Mouse (Mus musculus): ENCODE measurements around the gene Ptger1.

- no peak for TF ChIP-seq CTCF (IDR thresholded peaks at IDR 0.05; ENCODE audit: low read depth, low read length)
- TF ChIP-seq POLR2A (IDR thresholded peaks at IDR 0.05; ENCODE audit: borderline replicate concordance, low read depth, low read length): no peak
Observed at GRCm38 (mm10) chr8:83653662-83654017, 12.8 kb upstream of the Ptger1 start.
